Mouse (Mus musculus) liver, postnatal 0 days (tissue): ENCODE data around the gene Umodl1. TPM values are rescaled to one million over a fixed set of nuclear protein-coding genes. Genes with fewer than 3 reads are reported as not detected.

Experiments used
- ATAC-seq: fragments of 200-750 bp; cut with Nextera tagmentation; 2 replicates; pipeline ENCODE4 v1.8.0; 2017; ENCODE audit warnings: mild to moderate bottlenecking, moderate library complexity
- DNase-seq: peaks from one replicate; pipeline ENCODE4 v3.0.0-alpha.2; 2016
- H3K27ac ChIP-seq: fragments of 300-500 bp; sonication (generic); 2 replicates; pipeline ENCODE4 v1.5.1; 2014; ENCODE audit warnings: antibody characterized with exemption, moderate library complexity, mild to moderate bottlenecking, low read depth
- H3K27me3 ChIP-seq: fragments of 300-500 bp; sonication (generic); 2 replicates; pipeline ENCODE4 v1.6.1; 2014; ENCODE audit warnings: low read length, control low read depth, mixed read lengths; ENCODE audit not compliant: insufficient read depth
- H3K36me3 ChIP-seq: fragments of 300-500 bp; sonication (generic); replicated peaks from 2 replicates; pipeline ENCODE4 v1.6.1; 2014; ENCODE audit warnings: mild to moderate bottlenecking, control low read depth, low read length, moderate library complexity, mixed read lengths; ENCODE audit not compliant: insufficient read depth
- H3K4me1 ChIP-seq: fragments of 300-500 bp; sonication (generic); 2 replicates; pipeline ENCODE4 v1.6.1; 2014; ENCODE audit warnings: antibody characterized with exemption, mild to moderate bottlenecking, control low read depth; ENCODE audit not compliant: insufficient read depth
- H3K4me2 ChIP-seq: fragments of 300-500 bp; sonication (generic); 2 replicates; pipeline ENCODE4 v1.6.1; 2014; ENCODE audit warnings: low read depth, mild to moderate bottlenecking, low read length, moderate library complexity, mixed read lengths
- H3K4me3 ChIP-seq: fragments of 300-500 bp; sonication (generic); 2 replicates; pipeline ENCODE4 v1.5.1; 2014; ENCODE audit warnings: low read depth, low read length
- H3K9ac ChIP-seq: fragments of 300-500 bp; sonication (generic); replicated peaks from 2 replicates; pipeline ENCODE4 v1.6.1; 2014; ENCODE audit warnings: mild to moderate bottlenecking, moderate library complexity
- H3K9me3 ChIP-seq: fragments of 300-500 bp; sonication (generic); 2 replicates; pipeline ENCODE4 v1.6.1; 2016; ENCODE audit warnings: mild to moderate bottlenecking, control low read depth, low read length, mixed read lengths
- CTCF ChIP-seq: sonication (generic); IDR thresholded peaks from 2 replicates; pipeline ENCODE4 v1.5.1; 2016; ENCODE audit warnings: antibody characterized with exemption, low read depth
- EP300 ChIP-seq: IDR thresholded peaks from 2 replicates; pipeline ENCODE4 v1.6.1; 2016; ENCODE audit warnings: antibody characterized with exemption, low read depth, mild to moderate bottlenecking
- WGBS: fragments of 180-500 bp; shearing (Covaris S2); extraction: QIAGEN DNeasy Blood & Tissue Kit; methylation state at CpG from one replicate; pipeline ENCODE4 v1.1.7; 2014; ENCODE audit not compliant: insufficient replicate concordance; 5-methylcytosine and 5-hydroxymethylcytosine counted together
- polyA plus RNA-seq: library from polyadenylated mRNA; unstranded; fragments of >200 nt; fragmentation: Nextera tagmentation; extraction: Ambion mirVana; gene quantifications from 2 replicates; pipeline ENCODE4 v1.2.1, GENCODE M21; 2015

The Umodl1 gene
- polyA plus RNA-seq, 1 experiment from 2014 or later = 0.05 TPM

- no peaks in the 10 kb centered on the region for H3K27me3 ChIP-seq
- H3K27ac ChIP-seq = no peak overlapping the region
- no peak for ATAC-seq
- H3K4me3 ChIP-seq = no peak overlapping the region
- no peaks in the 10 kb centered on the region for H3K9me3 ChIP-seq
- no peaks in the 10 kb centered on the region for H3K36me3 ChIP-seq
- no peak overlapping the region for H3K4me2 ChIP-seq
- no peak overlapping the region for H3K9ac ChIP-seq
- TF ChIP-seq EP300 (no peak), CTCF (no peak)
- WGBS = 62% methylated on average over 7 of the region's 7 CpGs
- DNase-seq = no peak
- no peaks in the 10 kb centered on the region for H3K4me1 ChIP-seq
These were observed 23.6 kb upstream of the Umodl1 start for GRCm38 (mm10) chr17:30930827-30931226.

GRCm38 (mm10) chr17:30932836-30933235, 21.6 kb upstream of the Umodl1 start:
- no peak for DNase-seq
- Histone ChIP-seq H3K27ac (no peak overlapping the region), H3K9ac (no peak overlapping the region), H3K9me3 (no peaks in the 10 kb centered on the region), H3K36me3 (no peaks in the 10 kb centered on the region), H3K4me1 (no peaks in the 10 kb centered on the region), H3K4me3 (no peak overlapping the region), H3K27me3 (no peaks in the 10 kb centered on the region), H3K4me2 (no peak overlapping the region)
- 82% methylated on average over 5 of the region's 5 CpGs for WGBS
- ATAC-seq = no peak
- TF ChIP-seq EP300 = no peak
- no peak for TF ChIP-seq CTCF

- Histone ChIP-seq H3K4me3 (no peak overlapping the region), H3K27ac (no peak overlapping the region), H3K9ac (no peak overlapping the region), H3K9me3 (no peaks in the 10 kb centered on the region), H3K4me2 (no peak overlapping the region), H3K27me3 (no peaks in the 10 kb centered on the region), H3K36me3 (no peaks in the 10 kb centered on the region), H3K4me1 (no peaks in the 10 kb centered on the region)
- no peak for TF ChIP-seq EP300
- TF ChIP-seq CTCF = no peak
- ATAC-seq (no peak), DNase-seq (no peak)
- WGBS = 61% methylated on average over 5 of the region's 5 CpGs
These were observed 19.1 kb upstream of the Umodl1 start for GRCm38 (mm10) chr17:30935301-30935700.

- H3K27me3 ChIP-seq = no peaks in the 10 kb centered on the region
These were observed 15.9 kb upstream of the Umodl1 start for GRCm38 (mm10) chr17:30938554-30938953.

GRCm38 (mm10) chr17:30948382-30948781, 6.1 kb upstream of the Umodl1 start:
- Histone ChIP-seq H3K36me3 (no peaks in the 10 kb centered on the region), H3K9me3 (no peaks in the 10 kb centered on the region), H3K4me1 (no peaks in the 10 kb centered on the region), H3K4me2 (no peak overlapping the region), H3K27ac (no peak overlapping the region), H3K9ac (no peak overlapping the region), H3K4me3 (no peak overlapping the region), H3K27me3 (no peaks in the 10 kb centered on the region)
- TF ChIP-seq CTCF (no peak), EP300 (no peak)
- DNase-seq (no peak), ATAC-seq (no peak)
- WGBS = 58% methylated on average over 1 of the region's 1 CpGs

More at GRCm38 (mm10) chr17:30938554-30938953, 15.9 kb upstream of the Umodl1 start:
- TF ChIP-seq CTCF (no peak), EP300 (no peak)
- Histone ChIP-seq H3K9ac (no peak overlapping the region), H3K9me3 (no peaks in the 10 kb centered on the region), H3K27ac (no peak overlapping the region), H3K4me2 (no peak overlapping the region), H3K36me3 (no peaks in the 10 kb centered on the region), H3K4me3 (no peak overlapping the region), H3K4me1 (no peaks in the 10 kb centered on the region)
- DNase-seq (no peak), ATAC-seq (no peak)
- WGBS = 48% methylated on average over 9 of the region's 9 CpGs

- WGBS = 3% methylated on average over 7 of the region's 7 CpGs
- peak; percentile 68 for DNase-seq
These were observed 3.7 kb upstream of the Umodl1 start for GRCm38 (mm10) chr17:30950780-30951179.

GRCm38 (mm10) chr17:30951600-30951999, 2.8 kb upstream of the Umodl1 start:
- Histone ChIP-seq H3K4me3 (no peak overlapping the region), H3K27ac (no peak overlapping the region), H3K4me2 (no peak overlapping the region), H3K4me1 (no peaks in the 10 kb centered on the region), H3K9me3 (no peaks in the 10 kb centered on the region), H3K27me3 (no peaks in the 10 kb centered on the region), H3K36me3 (no peaks in the 10 kb centered on the region), H3K9ac (no peak overlapping the region)
- TF ChIP-seq CTCF = no peak
- 60% methylated on average over 8 of the region's 8 CpGs for WGBS
- ATAC-seq (no peak), DNase-seq (no peak)

More at GRCm38 (mm10) chr17:30950780-30951179, 3.7 kb upstream of the Umodl1 start:
- no peaks in the 10 kb centered on the region for H3K9me3 ChIP-seq
- no peaks in the 10 kb centered on the region for H3K36me3 ChIP-seq
- TF ChIP-seq EP300 = no peak
- TF ChIP-seq CTCF = peak; percentile 83
- H3K4me1 ChIP-seq = no peaks in the 10 kb centered on the region
- ATAC-seq = no peak
- H3K4me2 ChIP-seq = no peak overlapping the region
- no peaks in the 10 kb centered on the region for H3K27me3 ChIP-seq
- no peak overlapping the region for H3K27ac ChIP-seq
- H3K4me3 ChIP-seq = no peak overlapping the region
- H3K9ac ChIP-seq = no peak overlapping the region
